Mouse (Mus musculus) myocyte (in vitro differentiated cells): ENCODE results near the gene Chn1. TPM values are rescaled to one million over a fixed set of nuclear protein-coding genes. Genes with fewer than 3 reads are reported as not detected.

Experiments used
- H3K27me3 ChIP-seq: one replicate; pipeline ENCODE4 v1.6.1; 2011; ENCODE audit not compliant: control insufficient read depth, insufficient read depth, insufficient read length
- H3K36me3 ChIP-seq: one replicate; pipeline ENCODE4 v1.6.1; 2011; ENCODE audit not compliant: control insufficient read depth, insufficient read depth
- H3K4me2 ChIP-seq: one replicate; pipeline ENCODE4 v1.6.1; 2011; ENCODE audit warnings: low read depth, control low read depth
- H3K4me3 ChIP-seq: one replicate; pipeline ENCODE4 v1.5.1; 2011; ENCODE audit warnings: mild to moderate bottlenecking, control low read depth, moderate library complexity
- H3K79me2 ChIP-seq: one replicate; pipeline ENCODE4 v1.6.1; 2011; ENCODE audit not compliant: control insufficient read depth, insufficient read depth
- H3ac ChIP-seq: one replicate; pipeline ENCODE4 v1.6.1; 2011; ENCODE audit not compliant: control insufficient read depth, insufficient read length
- CEBPB ChIP-seq: IDR thresholded peaks from 2 replicates; pipeline ENCODE4 v1.6.1; 2011; ENCODE audit warnings: mild to moderate bottlenecking, moderate library complexity; ENCODE audit not compliant: poor library complexity, insufficient read depth, severe bottlenecking
- E2F4 ChIP-seq: IDR thresholded peaks from one replicate; pipeline ENCODE4 v1.6.1; 2011; ENCODE audit warnings: mild to moderate bottlenecking, control low read depth, moderate library complexity; ENCODE audit not compliant: insufficient read depth
- MAX ChIP-seq: IDR thresholded peaks from one replicate; pipeline ENCODE4 v1.6.1; 2011; ENCODE audit warnings: low read depth, mild to moderate bottlenecking, control low read depth
- MYOD1 ChIP-seq, 3 experiments: IDR thresholded peaks; one replicate each; pipeline ENCODE4 v1.6.1; 2011; ENCODE audit warnings: control low read depth in 2 of 3, low read depth in 2 of 3, mild to moderate bottlenecking in 2 of 3, moderate library complexity in 1 of 3; ENCODE audit not compliant: insufficient read length in 2 of 3, control insufficient read depth in 1 of 3
- MYOG ChIP-seq, 3 experiments: IDR thresholded peaks; one replicate each; pipeline ENCODE4 v1.6.1; 2011; ENCODE audit warnings: control low read depth in 2 of 3, low read depth in 2 of 3, mild to moderate bottlenecking in 2 of 3; ENCODE audit not compliant: insufficient read length in 2 of 3, control insufficient read depth in 1 of 3, insufficient read depth in 1 of 3
- POLR2A ChIP-seq: IDR thresholded peaks from one replicate; pipeline ENCODE4 v1.6.1; 2011; ENCODE audit warnings: low read depth, mild to moderate bottlenecking, control low read depth, moderate library complexity; ENCODE audit not compliant: insufficient read length
- POLR2AphosphoS2 ChIP-seq: IDR thresholded peaks from one replicate; pipeline ENCODE4 v1.6.1; 2011; ENCODE audit warnings: low read depth, control low read depth; ENCODE audit not compliant: insufficient read length
- REST ChIP-seq: IDR thresholded peaks from one replicate; pipeline ENCODE4 v1.6.1; 2011; ENCODE audit warnings: mild to moderate bottlenecking, control low read depth, moderate library complexity; ENCODE audit not compliant: insufficient read depth, insufficient read length
- SRF ChIP-seq: IDR thresholded peaks from one replicate; pipeline ENCODE4 v1.6.1; 2011; ENCODE audit warnings: low read depth; ENCODE audit not compliant: control insufficient read depth, insufficient read length
- TCF12 ChIP-seq: IDR thresholded peaks from one replicate; pipeline ENCODE4 v1.6.1; 2011; ENCODE audit warnings: mild to moderate bottlenecking, control low read depth; ENCODE audit not compliant: poor library complexity, insufficient read depth, severe bottlenecking
- TCF3 ChIP-seq: IDR thresholded peaks from one replicate; pipeline ENCODE4 v1.6.1; 2011; ENCODE audit warnings: low read depth, control low read depth; ENCODE audit not compliant: insufficient read length
- USF1 ChIP-seq: IDR thresholded peaks from one replicate; pipeline ENCODE4 v1.6.1; 2011; ENCODE audit warnings: low read depth, mild to moderate bottlenecking, control low read depth, moderate library complexity
- polyA plus RNA-seq: library from polyadenylated mRNA; unstranded; fragments of >200 nt; fragmentation: generic; extraction: Trizol; gene quantifications from one replicate; pipeline ENCODE4 v1.2.1, GENCODE M21; 2012; ENCODE audit warnings: missing spikeins

Gene Chn1
- polyA plus RNA-seq, 1 experiment = 27.2 TPM

GRCm38 (mm10) chr2:73573556-73573955, 201.6 kb downstream of the Chn1 start:
- no peak overlapping the region for H3K4me3 ChIP-seq
- TF ChIP-seq USF1 (no peak), POLR2A (no peak), E2F4 (no peak), MYOD1 (IDR thresholded peaks at IDR 0.05; ENCODE audit: control insufficient read depth in 1 of 3, insufficient read length in 2 of 3, low read depth in 2 of 3) (no peak), MYOG (IDR thresholded peaks at IDR 0.05; ENCODE audit: control insufficient read depth in 1 of 3, insufficient read depth in 1 of 3, insufficient read length in 2 of 3, low read depth in 2 of 3) (no peak), POLR2AphosphoS2 (no peak), CEBPB (no peak), MAX (no peak), TCF3 (no peak), REST (no peak), TCF12 (no peak), SRF (no peak)
- H3K4me2 ChIP-seq = no peak overlapping the region
- H3K79me2 ChIP-seq = peaks cover 44% of the 10 kb centered on the region
- H3ac ChIP-seq = no peak overlapping the region
- H3K36me3 ChIP-seq = peaks cover 27% of the 10 kb centered on the region
- H3K27me3 ChIP-seq = no peaks in the 10 kb centered on the region

DNA sequence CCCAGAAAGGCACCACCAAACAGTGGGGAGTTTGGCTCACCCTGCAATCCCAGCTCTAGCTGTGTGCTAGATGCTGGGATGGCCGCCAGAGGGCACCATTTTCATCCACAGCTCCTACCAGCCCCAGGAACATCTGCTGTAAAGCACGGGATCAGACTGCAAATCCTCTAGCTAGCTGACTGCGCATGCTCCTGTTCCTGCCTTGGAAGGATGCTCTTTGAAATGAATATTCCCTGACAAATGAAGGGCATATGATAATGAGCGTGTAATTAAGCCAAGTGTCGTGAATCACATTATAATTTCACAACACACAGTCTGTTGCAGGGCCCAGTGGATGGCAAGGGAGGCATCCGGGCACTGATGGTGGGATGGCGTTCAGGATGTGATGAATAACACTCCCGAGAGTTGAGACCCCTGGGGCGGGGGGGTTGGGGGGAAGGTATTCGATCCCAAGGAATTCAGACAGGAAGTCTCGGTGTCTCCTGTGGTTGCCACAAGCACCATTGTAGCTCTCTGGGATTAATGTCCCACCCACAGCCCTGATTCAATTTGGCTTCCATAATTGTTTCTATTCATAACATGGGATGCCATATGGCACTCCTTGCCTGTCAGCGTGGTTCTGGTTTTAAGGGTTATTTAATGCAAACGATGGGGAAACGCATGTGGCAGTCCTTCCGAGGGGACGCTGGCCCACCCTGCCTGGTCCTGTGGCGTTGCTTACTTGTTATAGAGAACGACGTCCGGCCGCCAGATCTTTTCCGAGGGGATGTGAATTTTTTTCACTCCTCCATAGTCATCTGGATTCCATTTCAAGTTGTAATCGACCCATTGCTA, 202.4 kb downstream of the Chn1 start:
- H3K79me2 ChIP-seq = peaks cover 36% of the 10 kb centered on the region
- no peak overlapping the region for H3K4me2 ChIP-seq
- H3K36me3 ChIP-seq = peaks cover 35% of the 10 kb centered on the region
- H3K27me3 ChIP-seq = no peaks in the 10 kb centered on the region
- H3K4me3 ChIP-seq = no peak overlapping the region
- TF ChIP-seq MYOD1 (IDR thresholded peaks at IDR 0.05; ENCODE audit: control insufficient read depth in 1 of 3, insufficient read length in 2 of 3, low read depth in 2 of 3) = peak in 2 of 3 experiments; percentile 2 to 45
- peak in 1 of 3 experiments; percentile 60 for TF ChIP-seq MYOG (IDR thresholded peaks at IDR 0.05; ENCODE audit: control insufficient read depth in 1 of 3, insufficient read depth in 1 of 3, insufficient read length in 2 of 3, low read depth in 2 of 3)
- TF ChIP-seq CEBPB = no peak
- no peak overlapping the region for H3ac ChIP-seq

DNA sequence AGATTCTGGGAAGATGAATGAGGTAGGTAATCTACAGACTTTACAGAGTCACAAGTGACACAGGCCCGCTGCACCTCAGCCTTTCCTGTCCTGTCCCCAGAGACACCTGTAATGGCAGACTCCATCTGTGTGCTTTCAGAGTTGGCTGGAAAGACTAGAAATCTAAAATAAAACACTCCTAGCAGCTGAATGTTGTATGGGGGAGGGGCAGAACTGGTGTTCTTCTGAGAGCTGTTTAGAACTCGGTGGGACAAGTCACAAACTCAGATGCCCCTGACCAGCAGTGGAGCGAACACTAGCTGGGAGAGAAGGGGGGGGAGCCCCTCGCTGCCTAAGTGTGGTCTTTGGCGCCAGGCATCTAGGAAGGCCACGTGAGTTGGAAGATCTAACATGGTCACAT, 203.2 kb downstream of the Chn1 start:
- no peaks in the 10 kb centered on the region for H3K27me3 ChIP-seq
- peaks cover 38% of the 10 kb centered on the region for H3K36me3 ChIP-seq
- no peak overlapping the region for H3K4me3 ChIP-seq
- peak overlapping the region; percentile 3 for H3K4me2 ChIP-seq
- peaks cover 28% of the 10 kb centered on the region for H3K79me2 ChIP-seq
- no peak overlapping the region for H3ac ChIP-seq
- TF ChIP-seq MYOG (IDR thresholded peaks at IDR 0.05; ENCODE audit: control insufficient read depth in 1 of 3, insufficient read depth in 1 of 3, insufficient read length in 2 of 3, low read depth in 2 of 3) (no peak), POLR2A (no peak)

DNA sequence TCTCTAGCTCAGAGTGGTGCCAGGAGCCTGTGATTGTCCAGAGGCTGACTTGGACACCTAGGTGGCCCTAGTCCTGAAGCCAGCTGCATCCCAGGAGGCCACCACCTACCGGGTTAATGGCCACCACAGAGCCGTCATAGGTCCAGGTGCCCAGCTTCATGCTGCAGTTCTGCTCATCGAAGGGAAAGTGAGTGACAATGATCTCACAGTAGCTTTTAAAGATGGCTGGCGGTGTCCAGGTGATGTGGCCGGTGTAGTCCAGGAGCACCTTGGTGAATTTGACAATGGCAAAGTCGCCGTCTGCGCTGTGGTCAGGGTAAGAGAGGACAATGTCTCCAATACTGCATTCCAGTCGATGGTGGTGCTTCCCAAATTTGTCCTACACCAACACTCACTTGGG, 203.8 kb downstream of the Chn1 start:
- peaks cover 22% of the 10 kb centered on the region for H3K79me2 ChIP-seq
- TF ChIP-seq SRF = peak; percentile 41
- TF ChIP-seq CEBPB = no peak
- peaks cover 43% of the 10 kb centered on the region for H3K36me3 ChIP-seq
- no peak overlapping the region for H3ac ChIP-seq
- H3K4me3 ChIP-seq = no peak overlapping the region
- no peak overlapping the region for H3K4me2 ChIP-seq
- no peaks in the 10 kb centered on the region for H3K27me3 ChIP-seq

- Histone ChIP-seq H3K36me3 (peaks cover 64% of the 10 kb centered on the region), H3K79me2 (no peaks in the 10 kb centered on the region), H3K27me3 (no peaks in the 10 kb centered on the region), H3K4me3 (no peak overlapping the region), H3ac (no peak overlapping the region), H3K4me2 (no peak overlapping the region)
- no peak for TF ChIP-seq MAX
These were observed 208.0 kb downstream of the Chn1 start for GRCm38 (mm10) chr2:73566989-73567605.

DNA sequence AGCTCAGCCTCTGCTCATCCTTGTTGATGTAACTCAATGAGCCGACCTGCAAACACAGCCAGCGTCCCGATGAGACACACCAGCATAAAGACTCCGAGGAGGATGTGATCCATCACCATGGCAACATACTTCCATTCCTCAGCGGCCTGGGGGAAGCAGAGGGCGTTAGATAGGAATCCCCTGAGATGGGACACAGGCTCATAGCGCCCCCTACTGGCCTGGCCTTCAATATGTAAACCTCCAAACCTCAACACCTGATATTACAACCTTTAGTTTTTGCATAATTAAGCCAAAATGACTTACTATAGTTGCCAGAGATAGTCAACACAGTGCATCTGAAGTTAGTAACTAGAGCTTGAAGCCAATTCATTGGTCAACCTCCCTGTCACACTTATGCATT, 209.0 kb downstream of the Chn1 start:
- peaks cover 64% of the 10 kb centered on the region for H3K36me3 ChIP-seq
- no peak overlapping the region for H3K4me3 ChIP-seq
- no peaks in the 10 kb centered on the region for H3K79me2 ChIP-seq
- H3K27me3 ChIP-seq = no peaks in the 10 kb centered on the region
- TF ChIP-seq POLR2A (no peak), REST (no peak), TCF12 (no peak), MYOD1 (IDR thresholded peaks at IDR 0.05; ENCODE audit: control insufficient read depth in 1 of 3, insufficient read length in 2 of 3, low read depth in 2 of 3) (no peak)
- no peak overlapping the region for H3K4me2 ChIP-seq
- H3ac ChIP-seq = no peak overlapping the region
